Mouse (Mus musculus): Measurements from ENCODE around the gene C87436.

The C87436 gene

DNA sequence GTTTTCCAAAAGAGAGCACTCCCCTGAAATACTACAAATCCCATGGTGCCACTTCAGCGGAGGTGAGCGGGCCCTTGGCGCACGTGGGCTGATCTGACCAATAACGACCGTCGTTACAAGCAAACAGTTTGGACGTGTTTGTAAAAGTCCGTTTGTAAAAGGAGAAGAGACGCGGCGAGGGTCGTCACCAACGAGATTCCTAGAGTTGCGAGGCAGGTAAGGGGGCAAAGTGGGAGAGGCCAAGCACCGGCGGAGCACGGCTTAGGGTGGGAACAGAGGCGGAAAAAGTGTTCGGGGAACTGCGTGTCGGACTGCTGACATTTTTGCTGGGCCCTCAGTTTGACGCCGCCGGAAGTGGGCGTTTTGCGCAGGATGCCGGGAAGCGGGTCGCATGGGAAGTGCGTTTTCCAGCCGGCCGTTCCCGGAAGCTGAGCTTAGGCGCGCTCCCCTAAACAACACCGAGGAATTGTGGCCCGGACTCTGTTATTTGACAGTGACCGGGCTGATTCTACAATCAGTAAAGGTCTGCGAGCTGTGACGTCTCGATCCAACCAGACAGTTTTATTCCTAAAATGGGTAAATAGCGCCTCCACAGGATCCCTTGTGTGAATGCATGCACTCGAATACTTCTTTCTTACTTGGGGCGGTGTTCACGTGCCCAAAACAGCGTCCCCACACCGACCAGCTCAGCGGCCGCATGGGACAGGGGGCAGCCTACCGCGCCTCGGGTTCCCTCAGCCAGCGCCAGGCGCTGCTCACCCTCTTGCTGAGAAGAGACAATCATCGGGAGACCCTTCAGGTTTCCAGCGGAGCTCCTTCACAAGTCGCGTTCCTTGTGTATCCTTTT is at the start of gene C87436:
Gene C87436 (plus strand): TSS at position 103 of the 847 bp plus-strand sequence.
- DNase-seq: peak; percentile 96

- no peak for DNase-seq
Measured at GRCm38 (mm10) chr6:86388461-86388860, 49.7 kb upstream of the C87436 start.

DNA sequence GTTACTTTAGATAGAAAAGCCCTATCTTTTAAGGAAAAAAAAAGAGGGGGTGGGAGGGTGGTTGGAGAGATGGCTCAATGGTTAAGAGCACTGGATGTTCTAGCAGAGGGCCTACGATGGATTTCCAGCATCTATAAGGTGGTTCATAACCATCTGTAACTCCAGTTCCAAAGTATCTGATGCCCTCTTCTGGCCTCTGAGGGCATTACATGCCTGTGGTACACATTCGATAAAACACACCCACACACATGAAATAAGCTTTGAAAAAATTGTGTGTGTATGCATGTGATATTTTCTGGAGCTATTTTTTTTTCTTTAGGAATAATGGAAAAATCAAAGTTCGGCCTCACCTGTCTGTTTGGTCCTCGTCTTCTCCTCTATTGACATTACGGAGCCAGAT is 46.8 kb upstream of the C87436 start:
- DNase-seq: no peak

GRCm38 (mm10) chr6:86393187-86393586 is 45.0 kb upstream of the C87436 start:
- DNase-seq: no peak

- no peak for DNase-seq
Measured at GRCm38 (mm10) chr6:86394078-86394720, 44.0 kb upstream of the C87436 start.

GRCm38 (mm10) chr6:86395021-86395420 is 43.2 kb upstream of the C87436 start:
- no peak for DNase-seq

GRCm38 (mm10) chr6:86395969-86396368 is 42.2 kb upstream of the C87436 start:
- DNase-seq: no peak

DNA sequence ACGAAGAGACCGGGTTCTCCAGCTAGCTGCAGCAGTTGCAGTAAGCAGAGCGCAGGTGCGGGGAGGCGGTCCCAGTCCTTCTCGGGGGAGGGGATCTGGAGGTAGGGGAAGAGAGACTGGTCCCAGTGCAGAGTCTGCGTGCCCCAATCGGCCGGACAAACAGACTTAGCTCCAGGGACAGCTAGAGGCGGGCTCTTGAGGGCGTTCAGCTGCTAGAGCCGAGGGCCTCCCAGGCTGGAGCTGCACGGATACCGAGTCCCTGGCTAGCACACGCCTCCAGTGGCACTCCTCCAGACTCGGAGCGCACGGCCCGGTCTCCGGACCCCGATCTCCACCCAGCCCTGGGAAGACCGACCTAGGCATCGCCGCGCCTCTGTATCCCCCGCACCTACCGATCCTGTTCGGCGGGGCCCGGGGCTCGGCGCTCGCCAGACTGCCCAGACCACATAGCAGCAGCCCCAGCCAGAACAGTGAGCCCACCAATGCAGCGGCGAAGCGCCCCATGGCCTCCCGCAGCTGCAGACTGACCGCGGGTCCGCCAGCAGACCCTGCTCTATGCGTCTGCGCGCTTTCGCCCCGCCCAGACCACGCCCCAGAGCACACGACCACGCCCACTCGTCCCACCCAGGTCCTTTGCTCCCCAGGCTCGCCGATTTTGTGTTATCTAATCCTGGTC is 41.5 kb upstream of the C87436 start, which contains the start of gene Pcyox1:
Gene Pcyox1 (minus strand): TSS at position 574 of the 676 bp plus-strand sequence.
- peak; percentile 89 for DNase-seq

DNA sequence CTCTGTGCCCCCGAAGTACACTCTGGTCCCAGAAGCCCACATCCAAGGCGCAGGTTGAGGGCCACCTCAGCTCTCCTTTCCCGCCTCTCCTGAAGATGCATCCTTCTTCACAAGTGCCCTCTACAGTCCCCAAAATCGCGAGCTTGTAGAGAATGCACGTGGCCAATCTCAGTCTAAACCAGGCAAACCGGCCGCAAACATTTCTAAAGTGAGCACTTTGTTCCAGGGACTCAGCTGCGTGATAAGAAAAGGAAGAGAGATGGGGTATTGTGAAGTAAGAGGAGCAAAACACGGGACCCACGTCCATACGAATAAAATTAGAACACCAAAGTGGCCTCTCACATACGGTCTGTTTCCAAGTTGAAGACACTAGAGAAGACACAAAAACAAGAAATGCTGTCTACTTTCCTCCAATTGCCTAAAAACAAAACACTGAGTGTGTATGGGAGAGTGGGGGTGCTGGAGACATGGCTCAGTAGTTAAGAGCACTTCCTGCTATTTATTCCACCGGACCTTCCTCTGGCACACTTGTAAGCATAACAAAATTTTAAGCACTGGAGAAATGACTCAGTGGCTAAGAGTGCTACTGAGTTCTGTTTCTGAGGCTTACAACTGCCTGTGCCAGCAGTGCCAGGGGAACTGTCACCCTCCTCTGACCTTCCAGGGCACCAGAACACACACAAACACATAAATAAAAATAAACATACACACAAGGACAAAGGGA is 40.8 kb upstream of the C87436 start:
- no peak for DNase-seq

- no peak for DNase-seq
Measured at GRCm38 (mm10) chr6:86398986-86399385, 39.2 kb upstream of the C87436 start.

DNA sequence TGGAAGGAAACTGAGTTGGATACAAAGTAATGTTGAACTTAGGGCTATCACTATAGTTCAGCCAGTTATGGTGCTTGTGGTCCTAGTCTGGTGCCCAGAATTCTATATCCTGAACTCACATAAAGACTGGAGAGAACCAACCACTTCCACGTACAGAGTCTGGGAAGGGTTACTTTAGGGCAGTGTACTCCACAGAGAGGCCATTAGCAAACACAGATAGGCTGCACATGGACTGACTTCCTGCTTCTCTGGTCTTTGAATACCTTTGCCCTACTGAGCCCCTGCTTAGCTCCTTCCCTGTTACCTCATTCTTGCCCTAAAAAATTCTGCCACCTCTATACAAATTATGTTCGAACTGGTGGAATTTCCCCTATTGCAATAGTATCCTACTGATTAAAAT is 38.2 kb upstream of the C87436 start:
- DNase-seq: no peak

GRCm38 (mm10) chr6:86400972-86401371 is 37.2 kb upstream of the C87436 start:
- DNase-seq: peak; percentile 63

DNA sequence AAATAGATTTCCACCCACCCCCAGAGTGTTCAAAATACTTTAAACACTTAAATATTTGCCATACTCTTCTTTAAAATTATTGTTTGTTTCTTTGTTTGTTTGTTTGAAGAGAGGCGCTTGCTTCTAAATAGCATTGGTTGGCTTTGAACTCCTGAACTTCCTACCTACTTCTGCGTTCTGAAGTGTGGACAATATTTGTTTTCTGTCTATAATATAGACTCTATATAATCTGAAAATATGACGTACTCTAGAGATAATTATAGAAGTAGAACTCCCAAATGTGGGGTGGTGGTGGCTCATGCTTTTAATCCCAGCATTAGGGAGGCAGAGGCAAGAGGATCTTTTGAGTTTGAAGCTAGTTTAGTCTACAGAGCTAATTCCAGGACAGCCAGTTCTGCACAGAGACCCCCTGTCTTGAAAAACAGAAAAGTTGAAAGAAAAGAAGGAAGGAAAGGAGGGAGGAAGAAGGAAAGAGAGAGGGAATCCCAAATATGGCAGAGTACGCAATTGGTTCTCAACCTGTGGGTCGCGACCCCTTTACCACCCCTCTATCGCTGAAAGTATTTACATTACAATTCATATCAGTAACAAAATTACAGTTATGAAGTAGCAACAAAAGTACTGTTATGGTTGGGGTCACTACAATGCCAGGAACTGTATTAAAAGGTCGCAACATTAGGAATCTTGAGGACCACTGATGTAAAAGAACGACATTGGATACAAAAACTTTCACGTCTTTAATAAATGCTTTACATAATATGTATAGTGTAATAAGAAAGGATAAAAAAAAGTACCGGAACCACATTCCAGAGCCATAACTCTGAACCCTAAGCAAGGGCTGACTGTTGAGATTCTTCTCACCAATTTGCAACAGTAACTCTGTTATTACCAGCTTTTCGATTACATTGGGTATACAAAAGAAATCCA is 35.2 kb upstream of the C87436 start:
- no peak for DNase-seq

- peak; percentile 97 for DNase-seq
Measured at GRCm38 (mm10) chr6:86403728-86404099, 34.5 kb upstream of the C87436 start.

DNA sequence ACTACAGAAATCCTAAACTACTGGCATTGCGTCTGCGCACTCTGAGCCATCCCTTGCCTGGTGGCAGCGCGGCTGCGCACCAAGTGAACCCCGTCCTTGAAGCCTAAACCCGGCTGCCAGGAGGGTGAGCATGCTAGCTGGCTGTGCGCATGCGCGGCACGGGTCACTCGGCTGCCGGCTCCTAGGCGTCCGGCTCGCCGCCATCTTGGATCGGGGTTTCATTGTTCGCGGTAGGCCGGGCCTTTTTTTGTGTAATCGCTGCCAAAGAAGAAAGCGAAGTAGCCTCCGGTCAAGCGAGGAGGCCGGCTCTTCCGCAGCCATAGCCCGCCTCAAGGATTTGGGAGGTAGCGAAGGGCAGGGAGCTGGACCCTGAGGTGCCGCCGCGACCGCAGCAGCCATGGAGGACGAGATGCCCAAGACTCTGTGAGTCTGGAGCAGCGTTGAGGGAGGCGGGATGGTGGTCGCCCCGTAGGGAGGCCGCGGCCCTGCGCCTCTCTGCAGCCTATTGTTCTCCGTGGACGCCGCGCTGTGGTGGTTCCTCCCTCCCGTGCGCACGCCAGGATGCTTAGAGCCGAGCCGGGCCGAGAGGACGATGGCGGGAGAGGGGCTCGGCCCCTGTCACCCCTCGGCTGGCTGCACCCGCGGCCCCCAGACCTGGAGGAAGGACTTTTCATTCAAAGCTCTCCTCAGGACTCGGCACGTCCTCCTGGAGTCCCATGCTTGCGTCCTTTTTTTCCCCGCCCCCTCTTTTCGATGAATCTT is 33.9 kb upstream of the C87436 start, which contains the start of gene Tia1:
Gene Tia1 (plus strand): TSS at position 120 of the 762 bp plus-strand sequence.
- peak; percentile 98 for DNase-seq

- DNase-seq: peak; percentile 44
Measured at GRCm38 (mm10) chr6:86404996-86405395, 33.2 kb upstream of the C87436 start.

DNA sequence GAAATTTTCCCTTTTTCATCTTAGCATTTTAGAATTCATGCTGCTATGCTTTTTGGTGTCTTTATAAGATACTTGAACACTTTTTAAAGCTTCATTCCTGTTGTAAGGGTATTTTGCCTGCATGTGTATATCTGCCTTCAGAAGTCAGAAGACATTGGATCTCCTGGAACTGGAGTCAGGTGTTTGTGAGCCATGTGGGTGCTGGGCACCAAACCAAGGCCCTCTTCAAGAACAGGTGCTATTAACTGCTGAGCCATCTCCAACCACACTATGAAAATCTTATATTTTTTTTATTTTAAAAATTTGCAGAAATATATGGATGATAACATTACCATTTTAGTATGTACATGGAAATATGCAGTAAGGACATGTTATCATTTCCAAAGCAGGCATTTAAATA is 31.9 kb upstream of the C87436 start:
- DNase-seq: peak; percentile 43

DNA sequence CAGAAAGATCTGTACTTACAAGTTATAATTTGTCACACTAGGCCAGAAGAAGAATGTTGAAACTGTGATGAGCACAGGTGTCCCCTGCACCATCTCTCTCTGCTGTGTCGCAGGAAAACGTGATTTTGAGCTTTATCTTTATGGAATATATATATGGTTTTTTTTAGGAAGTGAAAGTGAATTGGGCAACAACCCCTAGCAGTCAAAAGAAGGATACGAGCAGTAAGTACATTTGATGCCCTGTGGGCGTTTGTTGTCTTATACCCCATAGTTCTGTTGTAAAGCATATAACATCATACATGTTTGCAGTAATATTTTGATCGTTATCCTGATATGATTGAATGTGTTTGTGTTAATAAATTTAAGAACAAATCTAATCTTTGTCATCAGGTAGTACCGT is 19.5 kb upstream of the C87436 start:
- no peak for DNase-seq

GRCm38 (mm10) chr6:86419239-86419638 is 18.9 kb upstream of the C87436 start:
- no peak for DNase-seq

GRCm38 (mm10) chr6:86420491-86420890 is 17.7 kb upstream of the C87436 start:
- DNase-seq: no peak

DNA sequence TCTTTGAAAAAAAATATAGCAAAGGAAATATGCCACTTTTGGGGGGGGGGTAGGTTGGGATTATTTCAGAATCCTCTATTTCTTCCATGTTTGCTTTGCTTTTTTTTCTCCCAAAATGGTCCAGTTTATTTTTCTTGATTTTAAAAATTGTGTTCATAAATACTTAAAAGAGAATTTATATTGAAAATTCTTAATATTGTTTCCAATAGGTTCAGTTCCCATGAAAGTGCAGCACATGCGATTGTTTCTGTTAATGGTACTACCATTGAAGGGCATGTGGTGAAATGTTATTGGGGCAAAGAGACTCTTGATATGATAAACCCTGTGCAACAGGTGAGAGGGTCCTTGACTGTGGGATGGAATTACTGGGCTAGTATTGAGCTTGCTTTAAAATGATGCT is 11.8 kb upstream of the C87436 start, which contains the start of gene Gm44790:
Gene Gm44790 (plus strand): TSS at position 301 of the 400 bp plus-strand sequence.
- DNase-seq: no peak

Data from cerebellum, adult 9-10 months (tissue).